Mouse (Mus musculus) right cerebral cortex, postnatal 14 days (tissue): ENCODE data around the gene Ppp1r14a.

ENCODE experiments used
- DNase-seq: peaks from one replicate; pipeline ENCODE4 v3.0.0; 2022

Ppp1r14a gene

GRCm38 (mm10) chr7:29288942-29289638, at the start of gene Ppp1r14a:
Ppp1r14a (plus strand) TSS chr7:29289308.
- DNase-seq = peak; percentile 66

- DNase-seq = no peak
These were observed 44.2 kb upstream of the Ppp1r14a start for GRCm38 (mm10) chr7:29244732-29245416.

DNA sequence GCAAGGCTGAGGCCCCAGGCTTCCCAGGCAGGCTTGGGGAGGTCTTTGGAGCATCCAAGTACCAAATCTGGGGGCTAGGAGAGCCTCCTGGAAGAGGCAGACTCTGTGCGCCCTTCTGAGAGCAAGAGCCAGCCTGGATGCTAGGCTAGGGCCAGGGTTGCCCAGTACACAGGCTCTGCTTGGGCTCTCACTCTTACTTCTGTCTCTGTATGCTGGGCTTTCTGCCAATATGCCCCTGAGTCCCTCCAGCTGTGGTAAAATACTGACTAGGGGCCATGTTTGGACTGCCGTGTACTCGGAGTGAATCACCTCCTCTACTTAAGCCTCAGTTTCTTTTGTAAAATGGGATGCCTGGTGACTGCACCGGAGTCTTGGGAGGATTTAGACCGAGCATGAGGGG, 43.1 kb upstream of the Ppp1r14a start:
- DNase-seq = no peak

GRCm38 (mm10) chr7:29246619-29247313, 42.3 kb upstream of the Ppp1r14a start:
- no peak for DNase-seq

- DNase-seq = peak; percentile 70
These were observed 41.8 kb upstream of the Ppp1r14a start for GRCm38 (mm10) chr7:29247314-29247700.

DNA sequence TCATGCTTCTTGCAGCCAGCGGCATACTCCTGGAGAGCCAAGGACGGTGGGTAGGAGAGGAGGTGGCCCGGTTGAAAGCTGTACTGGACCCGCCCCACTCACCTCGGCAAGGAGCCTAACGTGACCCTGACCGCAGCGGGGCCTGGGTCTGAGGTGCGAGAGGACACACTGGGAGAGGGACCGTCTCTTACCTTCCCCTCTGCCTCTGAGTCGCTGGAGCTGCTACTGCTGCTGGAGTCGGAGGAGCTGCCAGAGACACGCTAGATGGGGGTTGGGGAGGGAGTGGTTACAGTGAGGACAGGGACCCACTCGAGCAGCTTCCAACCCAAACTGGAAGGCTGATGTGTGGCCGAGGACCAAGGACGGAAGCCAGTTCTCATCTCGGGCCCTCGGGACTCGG, 41.4 kb upstream of the Ppp1r14a start:
- no peak for DNase-seq

DNA sequence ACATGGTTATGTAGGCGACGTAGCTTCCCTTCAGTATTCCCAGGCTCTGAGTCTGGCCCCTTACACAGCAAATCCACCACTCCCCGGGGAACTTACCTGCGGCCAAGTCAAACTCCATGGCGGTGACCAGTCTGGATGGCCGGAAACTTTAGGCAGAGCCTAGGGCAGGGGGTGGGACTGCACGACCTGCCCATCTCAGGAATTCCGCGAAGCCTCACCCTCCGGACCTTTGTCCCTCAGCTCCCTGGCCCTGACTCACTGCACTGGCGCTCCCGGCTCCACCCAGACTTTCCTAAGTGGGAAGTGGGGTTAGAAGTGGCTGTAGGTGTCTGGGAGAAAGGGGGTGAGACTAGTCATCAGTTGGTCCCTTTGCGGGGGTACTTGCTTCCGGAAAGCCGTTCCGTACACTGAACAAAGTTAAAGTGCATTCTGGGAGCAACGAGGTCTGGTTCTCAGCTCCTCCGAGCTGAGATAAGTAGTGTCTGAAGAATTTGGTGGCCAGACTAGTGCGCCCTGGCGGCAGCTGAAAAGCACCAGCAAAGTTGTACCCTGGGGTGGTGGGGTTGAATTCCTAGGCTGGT, 40.8 kb upstream of the Ppp1r14a start, which contains the start of gene 2200002D01Rik:
Gene 2200002D01Rik (minus strand): TSS at position 206 of the 581 bp plus-strand sequence.
- no peak for DNase-seq

- DNase-seq = no peak
These were observed 37.9 kb upstream of the Ppp1r14a start for GRCm38 (mm10) chr7:29251166-29251565.

GRCm38 (mm10) chr7:29253842-29254241, 35.3 kb upstream of the Ppp1r14a start:
- no peak for DNase-seq

- no peak for DNase-seq
These were observed 33.2 kb upstream of the Ppp1r14a start for GRCm38 (mm10) chr7:29255875-29256274.

- no peak for DNase-seq
These were observed 31.7 kb upstream of the Ppp1r14a start for GRCm38 (mm10) chr7:29257368-29257767.

- DNase-seq = no peak
These were observed 29.1 kb upstream of the Ppp1r14a start for GRCm38 (mm10) chr7:29259781-29260730.

GRCm38 (mm10) chr7:29262151-29262550, 27.0 kb upstream of the Ppp1r14a start:
- DNase-seq = no peak

- no peak for DNase-seq
These were observed 25.3 kb upstream of the Ppp1r14a start for GRCm38 (mm10) chr7:29263831-29264230.

GRCm38 (mm10) chr7:29265636-29266035, 23.5 kb upstream of the Ppp1r14a start:
- no peak for DNase-seq

GRCm38 (mm10) chr7:29266931-29267330, 22.2 kb upstream of the Ppp1r14a start:
- DNase-seq = no peak

DNA sequence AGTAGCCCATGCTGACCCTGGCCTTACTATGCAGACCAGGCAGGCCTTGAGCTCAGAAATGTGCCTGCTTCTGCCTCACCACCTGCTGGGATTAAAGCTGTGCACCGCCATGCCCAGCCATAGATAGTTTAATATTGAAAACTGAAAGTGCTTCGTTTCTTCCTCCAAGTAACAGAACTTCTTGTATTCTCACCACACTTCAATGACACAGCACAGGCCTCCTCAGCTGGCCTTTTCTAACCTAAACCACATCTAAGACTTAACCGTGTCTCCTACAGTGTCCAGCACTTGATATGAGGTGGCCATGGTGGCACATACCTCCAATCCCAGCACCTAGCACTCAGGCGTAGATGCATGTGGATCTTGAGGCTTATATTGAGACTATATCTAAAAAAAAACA, 18.7 kb upstream of the Ppp1r14a start:
- no peak for DNase-seq

- DNase-seq = no peak
These were observed 17.2 kb upstream of the Ppp1r14a start for GRCm38 (mm10) chr7:29271687-29272465.

DNA sequence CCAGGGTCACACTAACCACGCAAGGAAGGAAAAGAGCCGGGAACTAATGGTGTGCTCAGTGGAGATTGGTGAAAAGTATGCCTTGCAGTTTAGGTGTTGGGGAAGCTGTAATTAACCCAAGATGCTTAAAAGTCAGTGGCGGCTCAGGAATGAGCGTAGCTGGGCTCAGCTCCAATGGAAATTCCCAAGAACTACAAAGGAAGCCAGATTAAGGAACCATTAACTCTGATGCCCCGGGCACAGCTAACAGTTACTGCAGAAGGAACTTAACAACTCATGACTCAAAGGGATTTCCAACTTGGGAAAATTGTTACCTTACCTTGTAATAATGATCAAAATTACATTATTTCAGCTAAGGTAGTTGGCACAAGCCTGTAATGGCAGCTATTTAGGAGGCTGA, 12.4 kb upstream of the Ppp1r14a start:
- no peak for DNase-seq

GRCm38 (mm10) chr7:29277510-29277909, 11.6 kb upstream of the Ppp1r14a start:
- no peak for DNase-seq

- DNase-seq = no peak
These were observed 9.8 kb upstream of the Ppp1r14a start for GRCm38 (mm10) chr7:29279261-29279660.
